Mouse (Mus musculus) cerebellum, adult 9-11 months (tissue): ENCODE measurements around the gene Rap2a.

Source experiments
- DNase-seq: peaks from one replicate; pipeline ENCODE4 v3.0.0; 2022

Rap2a gene

GRCm38 (mm10) chr14:120477982-120478568, at the start of gene Rap2a:
Gene Rap2a, plus strand, starts transcription at chr14:120478444.
- peak; percentile 99 for DNase-seq

- no peak for DNase-seq
Measured at GRCm38 (mm10) chr14:120428497-120428896, 49.7 kb upstream of the Rap2a start.

GRCm38 (mm10) chr14:120432773-120433172, 45.5 kb upstream of the Rap2a start:
- no peak for DNase-seq

DNA sequence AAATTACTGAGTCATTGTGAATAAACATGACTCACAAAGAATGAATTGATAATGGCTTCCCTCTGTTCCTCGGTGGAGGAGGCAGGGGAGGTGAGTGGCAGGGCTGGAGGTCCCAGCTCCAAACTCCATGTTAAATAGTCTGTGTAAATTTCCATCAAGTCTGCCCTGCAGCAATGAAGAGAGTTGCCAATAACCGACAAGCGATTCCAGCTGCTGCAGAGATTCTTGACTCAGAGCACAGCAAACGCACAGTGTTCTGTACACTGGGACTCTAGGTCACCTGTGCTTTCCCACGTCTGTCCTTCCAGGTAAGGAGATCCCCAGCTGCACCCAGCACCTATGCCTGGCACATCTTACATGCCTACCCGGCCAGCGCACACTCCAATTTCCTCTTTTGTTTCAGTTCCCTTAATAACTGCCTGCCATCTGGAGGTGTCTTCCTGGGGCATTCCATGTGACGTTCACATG, 44.3 kb upstream of the Rap2a start:
- no peak for DNase-seq

DNA sequence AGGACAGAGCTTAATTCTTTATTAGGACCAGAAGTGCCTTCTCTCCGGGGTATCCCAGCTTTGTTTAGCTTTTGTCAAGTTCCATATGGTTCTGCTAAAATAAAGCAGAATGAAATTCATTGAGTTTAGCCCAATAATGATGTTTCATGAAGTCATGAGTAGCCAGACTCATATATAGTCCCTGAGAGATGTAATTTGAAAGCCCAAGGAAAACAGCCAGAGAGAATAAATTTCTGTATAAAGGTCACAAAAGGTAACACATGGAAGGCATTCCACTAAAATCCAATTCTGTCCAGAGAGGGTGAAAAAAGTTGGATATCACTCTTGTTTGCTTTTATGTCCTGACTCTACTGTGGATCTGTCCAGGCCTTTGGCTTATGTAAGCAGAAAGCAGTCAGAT, 43.4 kb upstream of the Rap2a start:
- no peak for DNase-seq

DNA sequence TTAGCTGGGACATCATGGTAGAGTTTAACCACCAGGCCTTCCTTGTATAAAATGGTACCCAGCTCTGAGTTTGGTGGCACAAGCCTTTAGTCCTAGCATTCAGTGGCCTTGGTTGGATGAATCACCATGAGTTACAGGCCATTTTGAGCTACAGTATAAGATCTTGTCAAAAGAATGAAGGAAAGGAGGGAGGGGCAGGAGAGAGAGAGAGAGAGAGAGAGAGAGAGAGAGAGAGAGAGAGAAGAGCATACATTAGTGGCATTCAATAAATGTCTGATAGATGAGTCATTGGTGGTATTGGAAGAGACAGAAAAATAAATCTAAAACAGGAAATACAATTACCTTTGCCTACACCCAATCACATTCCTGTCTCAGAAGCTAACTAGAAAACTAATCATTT, 37.5 kb upstream of the Rap2a start:
- DNase-seq, result no peak

- no peak for DNase-seq
Measured at GRCm38 (mm10) chr14:120441256-120441655, 37.0 kb upstream of the Rap2a start.

DNA sequence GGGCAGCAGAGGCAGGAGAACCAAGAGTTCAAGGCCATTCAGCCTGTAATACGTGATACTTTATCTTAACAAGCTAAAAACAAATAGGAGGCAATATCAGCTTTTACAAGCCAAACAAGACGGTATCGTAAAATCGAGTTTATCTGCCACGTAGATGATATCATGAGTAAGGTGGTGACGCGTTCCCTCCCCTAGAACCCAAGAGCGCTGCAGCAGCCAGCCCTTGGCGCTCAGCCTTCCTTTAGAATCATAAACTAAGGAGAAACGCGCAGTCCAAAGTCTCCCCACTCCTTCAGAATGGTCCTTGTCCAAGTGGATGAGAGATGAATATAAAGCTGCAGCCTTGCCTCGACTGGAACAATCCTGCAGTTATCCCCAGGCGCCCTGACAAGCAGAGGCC, 36.4 kb upstream of the Rap2a start:
- DNase-seq, result no peak

- no peak for DNase-seq
Measured at GRCm38 (mm10) chr14:120454221-120454620, 24.0 kb upstream of the Rap2a start.

GRCm38 (mm10) chr14:120463938-120464727, 14.1 kb upstream of the Rap2a start:
- no peak for DNase-seq

DNA sequence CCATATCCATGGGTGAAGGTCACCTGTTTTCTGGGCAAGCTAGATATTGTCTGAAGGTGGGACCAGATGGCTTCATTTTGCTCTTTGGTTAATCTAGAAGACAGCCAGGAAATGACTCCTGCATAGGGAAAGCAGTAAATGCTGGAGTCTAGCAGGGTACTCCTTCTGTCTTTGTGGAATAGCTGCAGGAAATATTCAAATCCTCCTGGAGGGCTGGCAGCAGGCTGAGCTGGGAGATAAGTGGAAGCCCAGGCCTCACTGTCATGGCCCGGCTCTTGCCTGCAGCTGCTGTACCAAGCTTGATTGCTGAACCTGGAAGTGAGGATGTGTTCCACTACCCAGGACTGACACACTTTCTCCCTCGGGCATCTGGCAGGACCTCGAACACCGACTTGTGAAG, 11.4 kb upstream of the Rap2a start:
- DNase-seq, result no peak

DNA sequence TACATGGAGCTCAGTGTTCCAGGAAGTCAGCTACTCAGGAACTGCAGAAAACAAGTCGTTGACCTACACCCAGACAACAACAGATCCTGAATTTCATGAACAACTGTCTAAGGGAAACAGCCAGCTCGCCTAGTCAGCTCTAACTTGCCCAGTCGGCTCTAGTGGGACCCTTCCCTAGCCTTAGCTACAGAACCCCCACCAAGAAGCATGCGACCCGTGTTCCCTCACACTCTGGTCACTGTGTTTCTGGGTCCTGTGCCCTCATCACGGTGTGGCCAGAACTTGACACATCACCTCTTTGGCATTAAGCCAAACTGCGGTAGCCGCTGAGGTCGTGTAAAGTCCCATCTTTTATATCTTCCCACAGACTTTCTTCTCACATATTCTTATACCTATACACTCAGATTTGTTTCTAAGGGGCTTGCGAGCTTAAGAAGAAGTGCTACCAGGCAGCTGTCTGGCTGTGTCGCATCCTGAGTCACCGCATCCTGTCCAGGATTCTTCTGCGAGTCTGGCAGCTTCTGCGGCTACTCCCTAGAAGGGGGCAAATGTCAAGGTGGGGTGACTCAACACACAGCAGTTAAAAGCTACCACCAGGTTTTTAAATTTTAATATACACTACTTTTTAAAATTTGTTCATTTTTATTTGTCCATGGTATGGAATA, 9.0 kb upstream of the Rap2a start:
- DNase-seq, result no peak

DNA sequence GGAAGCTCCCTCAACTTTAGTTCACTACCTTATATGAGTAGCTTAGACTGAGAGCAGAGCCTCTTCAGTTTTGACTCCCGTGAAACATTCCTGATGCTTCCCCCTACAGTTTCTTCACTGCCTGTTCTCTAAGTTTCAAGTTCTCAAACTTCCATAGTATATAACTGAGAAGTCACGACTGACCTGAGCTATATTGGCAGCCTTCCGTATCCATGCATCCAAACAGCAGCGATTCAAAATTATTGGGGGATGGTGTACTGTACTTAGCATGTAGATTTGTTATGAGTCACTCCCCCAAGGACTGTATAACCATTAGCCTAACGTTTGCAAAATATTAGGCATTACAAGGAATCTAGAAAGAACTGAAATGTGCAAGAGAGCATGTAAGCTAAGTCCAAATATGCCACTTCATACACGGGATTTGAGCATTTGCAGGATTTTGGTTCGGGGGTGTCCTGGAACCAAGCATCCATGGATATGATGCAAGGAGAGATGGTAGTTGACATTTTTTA, 2.0 kb upstream of the Rap2a start:
- peak; percentile 34 for DNase-seq

DNA sequence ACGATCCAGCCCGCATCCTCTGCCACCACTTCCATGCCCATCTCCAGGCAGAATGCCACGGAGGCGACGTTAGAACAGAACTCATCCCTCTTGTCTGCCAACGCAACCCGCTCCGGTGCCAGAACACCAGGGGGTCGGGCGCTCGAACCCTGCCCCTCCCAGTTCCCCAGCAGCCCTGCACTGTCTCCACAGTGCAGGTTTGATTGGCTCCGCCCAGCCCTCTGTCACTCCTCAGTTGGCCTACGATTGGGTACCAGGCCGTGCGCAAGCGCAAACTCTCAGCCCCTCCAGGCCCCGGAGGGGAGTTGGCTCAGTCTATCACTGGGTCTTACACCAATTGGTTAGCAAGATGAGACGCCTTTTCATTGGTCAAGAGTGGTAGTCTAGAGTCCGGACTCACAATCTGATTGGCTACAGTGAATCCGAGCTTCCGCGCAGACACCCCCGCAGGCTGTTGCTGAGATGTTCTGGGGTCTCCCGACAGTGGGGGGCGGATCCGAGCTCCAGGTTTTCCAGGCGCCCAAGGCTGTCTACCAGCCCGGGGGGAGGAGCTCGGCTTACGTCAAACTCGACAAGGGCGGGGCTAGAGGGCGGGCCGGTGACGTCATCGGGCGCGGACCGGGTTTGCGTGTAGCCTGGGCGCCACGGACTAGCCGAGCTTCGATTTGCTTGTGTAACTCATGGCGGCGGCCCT, 809 bp upstream of the Rap2a start:
- DNase-seq, result peak; percentile 99

DNA sequence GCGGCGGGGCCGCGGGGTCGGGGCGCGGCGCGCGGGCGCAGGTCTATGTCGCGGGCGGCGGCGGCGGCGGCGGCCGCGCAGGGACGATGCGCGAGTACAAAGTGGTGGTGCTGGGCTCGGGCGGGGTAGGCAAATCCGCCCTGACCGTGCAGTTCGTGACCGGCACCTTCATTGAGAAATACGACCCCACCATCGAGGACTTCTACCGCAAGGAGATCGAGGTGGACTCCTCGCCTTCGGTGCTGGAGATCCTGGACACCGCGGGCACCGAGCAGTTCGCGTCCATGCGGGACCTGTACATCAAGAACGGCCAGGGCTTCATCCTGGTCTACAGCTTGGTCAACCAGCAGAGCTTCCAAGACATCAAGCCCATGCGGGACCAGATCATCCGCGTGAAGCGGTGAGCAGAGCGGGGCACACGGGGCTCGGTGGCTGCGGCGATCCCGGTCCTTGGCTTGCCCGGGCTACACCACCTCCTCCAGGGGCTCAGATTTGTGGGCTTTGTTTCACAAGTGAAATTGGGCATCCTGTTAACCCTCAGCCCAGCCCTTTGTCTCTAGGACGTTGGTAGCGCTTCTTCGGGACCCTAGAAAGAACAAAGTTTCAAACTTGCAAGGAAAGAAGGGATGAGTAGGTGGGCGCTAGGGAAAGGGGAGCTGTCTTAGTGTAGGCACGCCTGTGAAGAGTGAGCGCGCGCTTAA, 547 bp downstream of the Rap2a start:
- DNase-seq, result peak; percentile 82

DNA sequence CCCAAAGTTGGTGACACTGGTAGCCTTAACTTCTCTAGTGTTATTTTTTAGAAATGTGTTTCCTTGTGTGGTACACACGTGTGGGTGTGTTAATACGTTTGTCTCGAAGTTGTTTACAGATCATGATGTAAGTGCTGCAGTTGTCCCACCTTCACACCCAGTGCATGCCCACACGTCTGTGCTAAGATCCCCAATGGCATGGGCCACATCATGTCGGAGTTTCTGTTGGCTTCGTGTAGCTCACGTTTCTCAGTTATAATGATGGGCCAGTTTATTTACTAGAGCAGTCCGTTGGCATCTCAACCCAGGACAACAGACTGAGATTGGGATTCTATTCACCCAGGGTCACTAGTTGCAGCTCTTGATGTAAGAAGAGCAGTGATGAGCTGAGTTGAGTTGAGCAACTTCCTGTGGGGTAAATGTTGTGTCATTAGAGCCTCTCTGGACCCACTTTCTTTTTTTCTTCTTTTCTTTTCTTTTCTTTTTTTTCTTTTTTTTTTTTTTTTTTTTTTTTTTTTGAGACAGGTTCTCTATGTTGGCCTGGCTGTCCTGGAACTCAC, 2.2 kb downstream of the Rap2a start:
- DNase-seq, result no peak

- DNase-seq, result no peak
Measured at GRCm38 (mm10) chr14:120480927-120481326, 2.7 kb downstream of the Rap2a start.

- DNase-seq, result no peak
Measured at GRCm38 (mm10) chr14:120484561-120484960, 6.3 kb downstream of the Rap2a start.

- DNase-seq, result no peak
Measured at GRCm38 (mm10) chr14:120496284-120496683, 18.0 kb downstream of the Rap2a start.

GRCm38 (mm10) chr14:120496827-120497226, 18.6 kb downstream of the Rap2a start:
- no peak for DNase-seq

- DNase-seq, result no peak
Measured at GRCm38 (mm10) chr14:120499096-120499495, 20.9 kb downstream of the Rap2a start.

GRCm38 (mm10) chr14:120499601-120500000, 21.4 kb downstream of the Rap2a start:
- DNase-seq, result no peak
